Mouse (Mus musculus): ENCODE measurements around the gene Atp2a3.

Gene Atp2a3

GRCm38 (mm10) chr11:73006377-73006776, 45.4 kb downstream of the Atp2a3 start:
- peak in 1 of 2 experiments; percentile 33 for DNase-seq (ENCODE audit: low spot score in 2 of 2)

DNA sequence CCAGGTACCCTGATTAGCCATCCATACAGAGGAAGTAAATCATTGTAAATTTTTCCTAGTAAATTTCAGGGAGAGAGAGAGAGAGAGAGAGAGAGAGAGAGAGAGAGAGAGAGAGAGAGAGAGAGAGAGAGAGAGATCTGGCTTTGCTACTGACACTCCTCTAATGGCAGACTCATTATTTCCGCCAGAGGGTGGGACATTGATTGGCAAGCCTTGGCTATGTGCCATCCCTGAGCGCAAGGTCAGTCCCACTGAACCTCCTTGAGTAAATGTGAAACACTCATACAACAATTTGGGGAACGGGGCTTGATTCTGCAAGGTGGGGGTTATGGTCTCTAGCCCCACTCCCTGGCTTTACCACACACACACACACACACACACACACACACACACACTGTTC, 46.1 kb downstream of the Atp2a3 start:
- DNase-seq (ENCODE audit: low spot score in 2 of 2), result no peak

DNA sequence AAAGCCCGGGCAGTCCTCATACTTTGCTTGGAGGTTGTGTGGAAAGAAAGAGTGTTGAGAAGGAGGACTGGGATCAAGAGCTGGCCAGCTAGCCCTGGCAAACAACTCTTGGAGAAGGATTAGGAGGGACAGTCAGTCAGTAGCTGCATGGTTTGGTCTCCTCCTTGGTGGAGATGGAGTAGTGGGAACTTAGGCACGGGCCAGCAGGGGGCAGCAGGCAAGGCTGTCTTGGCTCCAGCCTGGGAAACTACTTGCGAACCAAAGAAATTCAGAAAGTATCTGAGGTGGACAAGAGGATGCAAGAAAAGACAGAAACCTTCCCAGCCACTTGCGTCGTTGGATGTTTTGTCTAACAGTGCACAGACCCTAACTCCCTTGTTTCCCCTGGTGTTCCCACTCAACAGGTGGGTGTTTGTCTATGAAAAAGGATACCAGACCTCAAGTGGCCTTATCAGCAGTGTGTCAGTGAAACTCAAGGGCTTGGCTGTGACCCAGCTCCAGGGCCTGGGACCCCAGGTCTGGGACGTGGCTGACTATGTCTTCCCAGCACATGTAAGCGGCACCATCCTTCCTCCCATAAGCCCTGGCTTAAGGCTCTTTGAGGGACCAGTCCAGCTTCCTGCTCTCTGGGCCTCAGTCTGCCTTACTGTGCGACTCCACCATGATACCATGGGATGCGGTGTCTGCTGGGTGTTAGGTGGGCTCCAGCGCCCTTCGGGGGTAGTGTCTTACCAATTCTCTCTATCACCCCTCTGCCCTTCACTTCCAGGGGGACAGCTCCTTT, 46.9 kb downstream of the Atp2a3 start:
- peak in 1 of 2 experiments; percentile 61 for DNase-seq (ENCODE audit: low spot score in 2 of 2)

DNA sequence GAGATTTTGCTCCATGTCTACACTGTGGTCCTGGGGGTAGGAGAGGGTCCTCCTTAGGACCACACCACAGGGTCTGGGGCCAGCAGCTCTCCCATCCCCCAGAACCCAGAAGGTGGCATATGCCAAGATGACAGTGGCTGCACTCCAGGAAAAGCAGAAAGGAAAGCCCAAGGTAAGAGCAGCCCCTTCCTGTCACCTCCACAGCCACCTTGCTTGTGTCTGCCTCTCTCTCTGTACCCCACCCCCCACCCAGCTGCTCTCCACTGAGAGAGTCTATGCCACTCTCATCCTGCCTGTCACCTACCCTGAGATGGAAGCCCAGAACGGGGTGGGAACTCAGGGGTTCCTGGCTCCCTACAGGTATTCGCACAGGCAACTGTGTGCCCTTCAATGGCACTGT, 47.9 kb downstream of the Atp2a3 start:
- no peak for DNase-seq (ENCODE audit: low spot score in 2 of 2)

- no peak for DNase-seq (ENCODE audit: low spot score in 2 of 2)
These were observed 48.7 kb downstream of the Atp2a3 start for GRCm38 (mm10) chr11:73009531-73010274.

DNA sequence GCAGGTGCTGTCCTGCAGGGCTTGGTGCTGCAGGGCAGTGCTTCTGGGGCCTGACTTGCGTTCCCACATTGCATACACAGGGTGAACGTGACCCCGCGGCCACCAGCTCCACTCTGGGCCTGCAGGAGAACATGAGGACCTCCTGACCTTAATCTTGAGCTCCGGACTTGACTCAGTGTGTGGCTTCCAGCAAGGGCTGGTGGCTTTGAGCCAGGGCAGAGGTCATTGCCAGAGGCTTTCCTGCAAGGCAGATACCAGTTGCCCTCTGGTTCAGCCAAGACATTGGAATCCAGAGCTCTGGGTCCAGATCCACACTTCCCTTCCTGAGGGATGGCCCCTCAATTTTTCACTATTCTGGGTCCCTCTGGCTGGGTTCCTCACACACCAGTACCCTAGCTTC, 53.0 kb downstream of the Atp2a3 start:
- no peak for DNase-seq (ENCODE audit: low spot score in 2 of 2)

- DNase-seq (ENCODE audit: low spot score in 2 of 2), result no peak
These were observed 53.9 kb downstream of the Atp2a3 start for GRCm38 (mm10) chr11:73014831-73015344.

DNA sequence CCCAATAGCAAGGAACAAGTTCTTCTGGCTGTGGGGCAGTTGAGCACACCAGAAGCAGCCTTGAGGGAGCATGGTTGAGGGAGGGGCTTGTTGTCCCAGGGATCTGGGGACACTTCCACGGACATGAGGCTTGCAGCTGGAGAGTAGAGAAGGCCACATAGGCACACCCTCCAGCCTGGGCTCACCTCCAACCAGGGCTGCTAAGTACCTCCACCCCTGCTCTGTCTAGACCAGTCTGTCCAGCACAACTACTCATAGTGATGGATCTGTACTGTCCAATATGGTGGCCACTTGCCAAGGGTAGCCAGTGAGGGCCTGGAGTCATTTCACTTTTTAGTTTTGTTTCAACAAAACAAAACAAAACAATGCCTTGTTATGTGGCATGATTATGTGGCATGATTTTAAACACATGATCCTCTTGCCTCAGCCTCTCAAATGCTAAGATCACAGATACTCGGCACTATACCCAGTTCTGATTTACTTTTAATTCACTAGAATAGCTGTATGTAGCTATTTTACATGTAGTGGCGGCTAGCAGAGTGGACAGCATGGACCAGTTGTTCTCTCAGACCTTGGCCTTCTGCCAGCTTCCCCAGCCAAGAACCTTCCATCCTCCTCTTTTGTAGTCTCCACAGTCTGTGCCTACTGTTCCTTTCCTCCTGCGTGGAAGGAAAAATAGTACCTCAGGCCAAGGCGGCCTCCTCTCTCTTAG, 54.6 kb downstream of the Atp2a3 start:
- no peak for DNase-seq (ENCODE audit: low spot score in 2 of 2)

GRCm38 (mm10) chr11:73016103-73016420, 55.1 kb downstream of the Atp2a3 start:
- no peak for DNase-seq (ENCODE audit: low spot score in 2 of 2)

DNA sequence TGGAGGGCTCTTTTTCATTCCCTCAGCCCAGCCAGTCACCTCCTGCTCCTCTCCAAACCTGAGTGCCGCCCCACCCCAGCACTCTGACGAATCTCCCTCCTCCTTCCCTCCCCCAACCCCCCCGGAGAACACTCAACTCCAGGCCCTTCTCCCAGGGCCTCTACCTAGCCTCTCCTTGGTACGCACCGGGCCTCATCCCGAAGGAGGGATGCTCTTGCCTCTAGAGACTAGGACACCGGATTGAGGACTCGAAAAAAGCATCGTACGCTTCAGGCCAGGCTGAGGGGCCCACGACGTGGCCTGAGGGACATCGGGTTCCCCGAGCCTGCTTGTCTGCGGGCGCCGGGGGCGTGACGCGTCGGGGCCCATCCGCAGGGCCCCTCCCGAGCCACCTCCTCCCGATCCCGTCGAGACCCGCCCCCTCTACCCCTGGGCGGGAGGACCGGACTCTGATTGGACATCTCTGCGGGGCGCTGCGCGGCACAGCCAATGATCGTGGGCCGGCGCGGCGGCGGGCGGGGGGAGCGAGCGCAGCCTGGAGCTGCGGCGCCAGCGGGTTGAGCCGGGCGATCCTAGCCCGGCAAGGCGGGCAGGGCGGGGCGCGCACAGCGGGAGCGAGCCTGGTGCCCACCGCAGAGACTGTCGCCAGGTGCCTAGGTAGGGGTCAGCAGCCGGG, 57.6 kb downstream of the Atp2a3 start, which contains the start of gene Camkk1:
Camkk1 (plus strand) TSS at position 538 of the 676 bp plus-strand sequence.
- peak; percentile 69 to 72 for DNase-seq (ENCODE audit: low spot score in 2 of 2)

- DNase-seq (ENCODE audit: low spot score in 2 of 2), result peak; percentile 50 to 51
These were observed 58.3 kb downstream of the Atp2a3 start for GRCm38 (mm10) chr11:73019147-73019795.

DNA sequence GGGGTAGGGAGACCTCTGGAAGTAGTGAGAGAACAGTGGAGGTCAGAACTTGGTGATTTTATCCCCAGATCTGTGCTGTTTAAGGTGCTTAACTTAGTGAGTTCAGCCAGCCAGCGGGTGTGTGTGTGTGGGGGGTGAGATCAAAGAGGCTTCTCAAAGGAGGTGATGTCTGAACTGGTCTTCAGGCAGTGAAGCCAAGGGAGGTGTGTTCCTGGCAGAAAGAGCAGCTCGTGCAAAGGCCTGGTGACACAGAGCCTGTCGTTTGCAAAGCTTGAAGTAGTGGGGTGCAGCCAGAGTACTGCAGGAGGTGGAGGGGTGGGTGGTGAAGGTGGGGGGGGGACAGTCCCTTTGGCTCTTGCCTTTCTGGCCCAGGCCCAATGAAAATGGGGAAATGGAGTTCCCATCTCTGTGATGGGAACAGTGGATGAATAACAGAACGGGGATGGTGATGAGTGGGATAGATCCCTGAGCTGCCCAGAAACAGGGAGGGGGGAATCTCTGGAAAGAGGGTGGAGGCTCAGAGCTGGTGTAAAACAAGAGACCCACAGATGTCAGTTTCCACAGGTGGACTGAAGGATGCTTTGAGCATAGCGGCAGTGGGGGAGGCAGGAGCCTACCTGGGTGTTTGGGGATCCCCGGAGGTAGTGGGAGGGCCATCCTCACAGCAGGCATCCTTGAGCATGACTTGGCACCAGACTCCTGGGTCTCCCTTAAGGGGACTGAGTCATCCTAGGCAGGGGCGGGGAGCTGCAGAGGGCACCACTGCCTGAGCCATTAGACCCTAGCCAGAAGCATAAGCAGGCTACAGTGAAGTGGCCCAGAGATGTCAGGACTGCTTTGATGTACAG, 60.2 kb downstream of the Atp2a3 start:
- DNase-seq (ENCODE audit: low spot score in 2 of 2), result no peak

GRCm38 (mm10) chr11:73023099-73023498, 62.1 kb downstream of the Atp2a3 start:
- DNase-seq (ENCODE audit: low spot score in 2 of 2), result no peak

GRCm38 (mm10) chr11:73023827-73024226, 62.9 kb downstream of the Atp2a3 start:
- DNase-seq (ENCODE audit: low spot score in 2 of 2), result no peak

DNA sequence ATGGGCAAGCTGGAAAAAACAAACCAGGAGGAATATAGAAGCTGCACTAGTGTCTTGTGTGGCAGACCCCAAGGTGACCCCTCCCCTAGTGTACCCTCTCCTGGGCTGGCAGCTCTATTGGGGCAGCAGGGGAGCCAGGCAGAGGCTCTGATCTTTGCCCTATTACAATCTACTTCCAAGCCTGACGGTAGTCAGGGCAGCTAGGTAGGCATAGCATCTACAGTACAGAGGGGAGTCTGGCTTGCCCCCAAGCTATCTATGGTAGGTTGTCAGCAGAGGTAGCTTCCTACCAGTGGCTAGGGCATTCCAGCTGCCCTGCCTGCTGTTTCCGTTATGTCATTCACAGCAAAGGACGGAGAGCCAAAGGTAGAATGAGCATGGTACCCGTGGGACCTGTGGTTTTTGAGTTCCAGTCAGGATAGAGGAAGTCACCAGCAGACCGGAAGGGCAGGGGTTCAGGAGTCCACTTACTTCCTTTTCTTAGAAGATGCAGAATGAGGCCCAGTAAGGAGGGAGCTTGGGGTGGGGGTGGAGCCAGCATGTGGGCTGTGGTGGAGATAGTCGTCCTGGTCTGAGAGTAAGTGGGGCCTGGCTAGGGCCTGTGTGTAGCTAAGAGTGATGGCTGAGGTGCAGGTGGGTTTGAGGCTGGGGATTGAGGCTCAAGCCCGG, 63.4 kb downstream of the Atp2a3 start:
- DNase-seq (ENCODE audit: low spot score in 2 of 2), result peak in 1 of 2 experiments; percentile 37

DNA sequence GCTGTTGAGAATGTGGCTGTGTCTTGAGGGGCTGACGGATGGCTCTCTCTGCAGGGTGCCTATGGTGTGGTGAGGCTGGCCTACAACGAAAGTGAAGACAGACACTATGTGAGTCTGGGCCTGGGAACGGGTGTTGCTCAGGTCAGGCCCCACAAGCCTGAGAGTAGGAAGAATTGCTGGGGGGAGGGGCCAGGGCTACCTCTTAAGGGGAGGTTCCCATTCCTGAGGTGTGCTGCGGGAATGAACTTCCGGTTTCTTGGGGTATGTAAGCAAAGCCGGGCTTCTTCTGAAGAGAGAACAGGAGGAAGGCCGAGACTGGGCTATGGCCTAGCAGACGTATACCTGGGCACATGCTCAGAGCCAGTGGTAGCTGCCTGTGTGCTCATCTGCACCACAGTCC, 66.0 kb downstream of the Atp2a3 start:
- no peak for DNase-seq (ENCODE audit: low spot score in 2 of 2)

GRCm38 (mm10) chr11:73030821-73031498, 70.0 kb downstream of the Atp2a3 start:
- DNase-seq (ENCODE audit: low spot score in 2 of 2), result peak; percentile 42 to 51

DNA sequence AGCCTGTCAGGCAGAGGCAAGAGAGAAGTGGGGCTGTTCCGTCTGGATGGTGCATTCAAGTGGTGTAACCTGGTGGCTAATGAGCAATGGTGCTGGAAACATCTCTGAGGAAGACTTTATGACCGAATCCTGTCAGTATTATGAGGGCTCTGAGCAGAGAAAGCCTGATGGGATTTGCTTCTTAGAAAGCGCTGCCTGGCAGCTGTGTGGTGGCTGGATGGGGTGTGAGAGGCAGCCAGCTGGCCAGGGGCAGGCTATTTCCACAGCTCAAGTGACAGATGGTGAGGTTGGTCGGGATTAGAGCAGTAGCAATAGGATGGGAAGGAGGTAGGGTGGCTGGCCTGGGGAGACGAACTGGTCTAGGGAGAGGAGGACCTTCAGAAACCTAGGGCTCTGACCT, 70.6 kb downstream of the Atp2a3 start:
- DNase-seq (ENCODE audit: low spot score in 2 of 2), result no peak

DNA sequence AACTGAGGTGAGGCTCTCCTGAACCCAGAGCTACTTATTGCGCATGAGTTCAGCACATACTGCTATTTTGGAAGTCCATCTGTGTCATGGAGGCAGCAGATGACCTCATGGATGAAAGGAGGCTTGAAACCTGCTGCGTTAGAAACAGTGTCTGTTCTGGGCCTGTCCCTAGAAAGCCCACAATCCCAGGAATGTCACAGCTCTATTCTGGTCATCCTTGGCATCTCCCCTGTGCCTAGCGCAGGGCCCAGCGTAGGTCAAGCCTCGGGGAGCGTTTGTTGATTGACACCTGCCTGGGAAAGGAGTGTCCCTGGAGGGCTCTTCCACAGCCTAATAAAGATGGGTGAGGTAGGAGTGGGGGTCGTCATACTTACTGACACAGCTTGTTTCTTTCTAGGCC, 75.1 kb downstream of the Atp2a3 start:
- DNase-seq (ENCODE audit: low spot score in 2 of 2), result no peak
